Mouse (Mus musculus) ES-E14 (cell line): ENCODE results near the gene Hspa4. TPM values are rescaled to one million over a fixed set of nuclear protein-coding genes. Genes with fewer than 3 reads are reported as not detected.
"Not testable (repeated sequence)": the region's sequence is repeated elsewhere in the genome, so short reads cannot be mapped to it uniquely, and the experiment has no call there.

Experiments used
- DNase-seq: peaks from one replicate; pipeline ENCODE4 v3.0.0-alpha.2; 2013; ENCODE audit warnings: low read depth, low spot score
- H3K27ac ChIP-seq: 2 replicates; pipeline ENCODE4 v1.5.1; 2012; ENCODE audit warnings: low read depth, mild to moderate bottlenecking, low read length, moderate library complexity, mixed read lengths; ENCODE audit not compliant: poor library complexity, insufficient read depth, severe bottlenecking
- H3K36me3 ChIP-seq: 2 replicates; pipeline ENCODE4 v1.6.1; 2012; ENCODE audit warnings: mild to moderate bottlenecking, low read length, moderate library complexity, mixed read lengths; ENCODE audit not compliant: control insufficient read depth, poor library complexity, insufficient read depth, severe bottlenecking
- H3K4me1 ChIP-seq, 2 experiments: fragments of 150-350 bp in 1 of 2; sonication (generic) in 1 of 2; 2 replicates each; pipeline ENCODE4 v1.6.1; 2012; ENCODE audit warnings: low read length in 2 of 2, mild to moderate bottlenecking in 1 of 2, mixed read lengths in 1 of 2; ENCODE audit not compliant: control insufficient read depth in 2 of 2, insufficient read depth in 2 of 2, poor library complexity in 1 of 2
- H3K4me3 ChIP-seq, 2 experiments: fragments of 150-350 bp in 1 of 2; sonication (generic) in 1 of 2; 2 replicates each; pipeline ENCODE4 v1.5.1; 2012; ENCODE audit warnings: low read length in 2 of 2, low read depth in 1 of 2, mild to moderate bottlenecking in 1 of 2, mixed read lengths in 1 of 2; ENCODE audit not compliant: insufficient read depth in 1 of 2, poor library complexity in 1 of 2, severe bottlenecking in 1 of 2
- H3K9ac ChIP-seq: 2 replicates; pipeline ENCODE4 v1.6.1; 2012; ENCODE audit warnings: low read depth, mild to moderate bottlenecking, low read length, mixed read lengths; ENCODE audit not compliant: poor library complexity, insufficient read depth, severe bottlenecking
- H3K9me3 ChIP-seq: fragments of 150-350 bp; sonication (generic); 2 replicates; pipeline ENCODE4 v1.6.1; 2012; ENCODE audit warnings: low read depth, mild to moderate bottlenecking, low read length; ENCODE audit not compliant: control insufficient read depth, insufficient read depth
- CHD2 ChIP-seq: IDR thresholded peaks from 2 replicates; pipeline ENCODE4 v1.6.1; 2014; ENCODE audit warnings: mild to moderate bottlenecking, low read depth, low read length, inconsistent platforms
- HCFC1 ChIP-seq: IDR thresholded peaks from 2 replicates; pipeline ENCODE4 v1.6.1; 2012; ENCODE audit warnings: low read length, inconsistent platforms, borderline replicate concordance; ENCODE audit not compliant: insufficient read depth
- MAFK ChIP-seq: IDR thresholded peaks from 2 replicates; pipeline ENCODE4 v1.6.1; 2014; ENCODE audit warnings: mild to moderate bottlenecking, low read depth, low read length, inconsistent platforms; ENCODE audit not compliant: insufficient read depth
- ZC3H11A ChIP-seq: IDR thresholded peaks from 2 replicates; pipeline ENCODE4 v1.6.1; 2012; ENCODE audit warnings: low read depth, mild to moderate bottlenecking, inconsistent platforms, low read length, borderline replicate concordance
- ZNF384 ChIP-seq: IDR thresholded peaks from 2 replicates; pipeline ENCODE4 v1.6.1; 2012; ENCODE audit warnings: low read depth, low read length, inconsistent platforms
- in situ Hi-C, 2 experiments: fragments of 600-800 bp; cut with MboI; formaldehyde crosslinking; loops; one replicate each; pipeline ENCODE4 v1.15.1; 2025; ENCODE audit warnings: low sequenced_read_pairs in 2 of 2, inconsistent platforms in 1 of 2; ENCODE audit not compliant: unreplicated experiment in 2 of 2
- total RNA-seq: library from RNA; depleted of rRNA; stranded (reverse); fragments of 300-350 nt; gene quantifications from 2 replicates; pipeline ENCODE4 v1.2.3, GENCODE M21; 2012; rRNA removed

Gene Hspa4
- total RNA-seq, result 182 and 280 TPM in 2 replicates

DNA sequence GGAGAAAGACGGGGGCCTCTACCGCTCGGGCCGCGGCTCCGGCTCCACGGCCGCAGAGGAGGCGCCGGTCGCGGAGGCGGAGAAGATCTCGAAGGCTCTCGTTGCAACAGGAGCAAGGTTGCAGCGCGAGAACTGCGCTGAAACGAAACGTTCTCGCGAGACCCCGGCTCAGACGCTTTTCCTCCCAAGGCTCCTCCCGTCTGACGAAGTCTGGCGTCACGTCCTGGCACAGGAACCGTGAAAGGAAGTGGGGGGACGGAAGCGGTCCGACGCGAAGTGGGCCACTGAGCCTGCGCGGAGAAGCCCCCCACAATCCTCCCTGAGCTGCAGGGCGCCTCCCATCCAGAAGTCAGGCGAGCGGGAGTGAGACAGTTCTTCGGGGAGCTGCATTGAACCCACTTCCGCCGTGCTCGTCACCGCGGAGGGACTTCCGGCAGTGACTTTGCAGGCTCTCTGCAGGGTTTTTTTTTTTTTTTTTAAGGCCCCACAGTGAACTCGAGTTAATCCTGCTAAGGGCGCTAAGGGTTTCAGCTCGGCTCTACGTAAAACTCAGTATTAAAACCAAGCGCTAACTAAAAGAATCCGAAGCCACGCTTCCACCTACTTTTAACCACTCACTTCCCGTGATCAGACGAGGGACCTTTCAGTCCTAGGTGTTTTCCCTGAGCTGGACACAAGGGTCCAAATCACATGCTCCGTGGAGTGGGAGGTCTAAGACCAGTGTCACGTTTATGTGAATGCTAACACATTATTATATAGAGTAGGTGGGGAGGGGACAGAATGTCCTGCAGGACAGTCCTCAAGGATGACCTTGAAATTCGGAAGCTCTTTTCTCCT is at the start of gene Hspa4:
TSS of gene Hspa4 (minus strand) at position 128 of the 837 bp plus-strand sequence.
- no peaks in the 10 kb centered on the region for H3K9me3 ChIP-seq
- peak within 1 kb of the TSS; percentile 97 for H3K9ac ChIP-seq
- DNase-seq, result peak; percentile 97
- H3K27ac ChIP-seq, result peak within 1 kb of the TSS; percentile 91
- H3K4me3 ChIP-seq, result peak within 1 kb of the TSS; percentile 85 to 90
- TF ChIP-seq MAFK (peak; percentile 65; the same call in 1 of the 2 replicates), ZC3H11A (no peak), HCFC1 (no peak; the same call in none of the 2 replicates), ZNF384 (peak; percentile 98), CHD2 (peak; percentile 100)
- peaks cover 4% of the 10 kb centered on the region in 2 experiments; a peak in 2 of 4 replicates for H3K4me1 ChIP-seq
- H3K36me3 ChIP-seq, result peaks cover 12% of the 10 kb centered on the region
- in situ Hi-C loops, result no loop called here

DNA sequence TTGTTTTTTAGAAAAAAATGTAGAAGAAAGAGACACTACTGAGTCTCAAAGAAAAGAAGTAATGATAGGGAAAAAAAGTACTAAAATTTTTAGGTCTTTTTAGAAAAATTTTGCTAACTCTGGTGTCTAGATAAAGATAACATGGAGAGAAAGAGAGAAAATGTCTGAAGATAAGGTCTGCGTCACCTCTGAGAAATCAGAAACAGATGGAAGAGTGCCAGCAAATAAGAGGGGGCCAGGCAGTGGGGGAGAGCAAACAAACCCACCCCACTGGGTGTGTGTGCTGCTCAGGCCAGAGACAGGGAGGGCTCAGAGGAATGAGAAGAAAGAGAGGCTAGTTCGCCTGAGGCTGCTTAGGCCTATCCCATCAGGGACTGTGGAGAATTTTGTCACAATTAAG is 45.5 kb upstream of the Hspa4 start:
- no peak overlapping the region for H3K27ac ChIP-seq
- no peak overlapping the region for H3K4me3 ChIP-seq
- peaks cover 4 to 6% of the 10 kb centered on the region in 2 experiments; a peak in 3 of 4 replicates for H3K4me1 ChIP-seq
- TF ChIP-seq CHD2 (no peak), HCFC1 (no peak), ZNF384 (no peak), ZC3H11A (no peak), MAFK (no peak)
- no peak overlapping the region for H3K9ac ChIP-seq
- no peak for DNase-seq
- in situ Hi-C loops, result no loop called here
- no peaks in the 10 kb centered on the region for H3K9me3 ChIP-seq
- H3K36me3 ChIP-seq, result no peaks in the 10 kb centered on the region

- H3K27ac ChIP-seq, result no peak overlapping the region
- in situ Hi-C loops, result no loop called here
Measured at GRCm38 (mm10) chr11:53345328-53345727, 45.1 kb upstream of the Hspa4 start.

GRCm38 (mm10) chr11:53342711-53343110 is 42.5 kb upstream of the Hspa4 start:
- no peak overlapping the region for H3K9ac ChIP-seq

More at GRCm38 (mm10) chr11:53345328-53345727, 45.1 kb upstream of the Hspa4 start:
- Histone ChIP-seq H3K9me3 (no peaks in the 10 kb centered on the region), H3K9ac (no peak overlapping the region), H3K36me3 (no peaks in the 10 kb centered on the region), H3K4me1 (peaks cover 4 to 6% of the 10 kb centered on the region in 2 experiments; a peak in 3 of 4 replicates), H3K4me3 (no peak overlapping the region)
- no peak for TF ChIP-seq MAFK
- TF ChIP-seq ZC3H11A, result no peak
- TF ChIP-seq HCFC1, result no peak
- no peak for TF ChIP-seq CHD2
- no peak for TF ChIP-seq ZNF384
- no peak for DNase-seq

GRCm38 (mm10) chr11:53341019-53341418 is 40.8 kb upstream of the Hspa4 start:
- H3K27ac ChIP-seq, in situ Hi-C loops, H3K4me3 ChIP-seq, H3K4me1 ChIP-seq, H3K9me3 ChIP-seq, DNase-seq, H3K36me3 ChIP-seq, H3K9ac ChIP-seq: not testable (repeated sequence)

More at GRCm38 (mm10) chr11:53342711-53343110, 42.5 kb upstream of the Hspa4 start:
- Histone ChIP-seq H3K4me3 (no peak overlapping the region), H3K36me3 (no peaks in the 10 kb centered on the region), H3K4me1 (peaks cover 0 to 3% of the 10 kb centered on the region in 2 experiments; a peak in 1 of 4 replicates), H3K9me3 (no peaks in the 10 kb centered on the region), H3K27ac (no peak overlapping the region)
- TF ChIP-seq ZC3H11A (no peak), HCFC1 (no peak), MAFK (no peak), CHD2 (no peak), ZNF384 (no peak)
- no peak for DNase-seq
- in situ Hi-C loops, result no loop called here
